Mouse (Mus musculus) embryonic facial prominence, embryonic 10.5 days (tissue): ENCODE results near the gene Pld4. TPM values are rescaled to one million over a fixed set of nuclear protein-coding genes. Genes with fewer than 3 reads are reported as not detected.

Experiments used
- DNase-seq: peaks from one replicate; pipeline ENCODE4 v3.0.0-alpha.2; 2017; ENCODE audit warnings: low spot score
- H3K27ac ChIP-seq: fragments of 300-500 bp; sonication (generic); replicated peaks from 2 replicates; pipeline ENCODE4 v1.5.1; 2016; ENCODE audit warnings: mild to moderate bottlenecking
- H3K27me3 ChIP-seq: fragments of 300-500 bp; sonication (generic); replicated peaks from 2 replicates; pipeline ENCODE4 v1.6.1; 2016; ENCODE audit warnings: low read depth, mild to moderate bottlenecking; ENCODE audit not compliant: poor library complexity, severe bottlenecking
- H3K36me3 ChIP-seq: fragments of 300-500 bp; sonication (generic); replicated peaks from 2 replicates; pipeline ENCODE4 v1.6.1; 2016; ENCODE audit warnings: mild to moderate bottlenecking, moderate library complexity
- H3K4me1 ChIP-seq: fragments of 300-500 bp; sonication (generic); 2 replicates; pipeline ENCODE4 v1.6.1; 2016
- H3K4me3 ChIP-seq: fragments of 300-500 bp; sonication (generic); 2 replicates; pipeline ENCODE4 v1.5.1; 2016; ENCODE audit warnings: mild to moderate bottlenecking, moderate library complexity
- H3K9me3 ChIP-seq: fragments of 300-500 bp; sonication (generic); 2 replicates; pipeline ENCODE4 v1.6.1; 2016; ENCODE audit warnings: mild to moderate bottlenecking
- WGBS: fragments of 180-500 bp; shearing (Covaris S2); methylation state at CpG from one replicate; pipeline ENCODE4 v1.1.7; 2016; 5-methylcytosine and 5-hydroxymethylcytosine counted together
- polyA plus RNA-seq: library from polyadenylated mRNA; unstranded; fragments of >200 nt; fragmentation: Nextera tagmentation; extraction: Ambion mirVana; gene quantifications from 2 replicates; pipeline ENCODE4 v1.2.1, GENCODE M21; 2016

Pld4 gene
- polyA plus RNA-seq, 1 experiment from 2014 or later = 4.6 TPM

DNA sequence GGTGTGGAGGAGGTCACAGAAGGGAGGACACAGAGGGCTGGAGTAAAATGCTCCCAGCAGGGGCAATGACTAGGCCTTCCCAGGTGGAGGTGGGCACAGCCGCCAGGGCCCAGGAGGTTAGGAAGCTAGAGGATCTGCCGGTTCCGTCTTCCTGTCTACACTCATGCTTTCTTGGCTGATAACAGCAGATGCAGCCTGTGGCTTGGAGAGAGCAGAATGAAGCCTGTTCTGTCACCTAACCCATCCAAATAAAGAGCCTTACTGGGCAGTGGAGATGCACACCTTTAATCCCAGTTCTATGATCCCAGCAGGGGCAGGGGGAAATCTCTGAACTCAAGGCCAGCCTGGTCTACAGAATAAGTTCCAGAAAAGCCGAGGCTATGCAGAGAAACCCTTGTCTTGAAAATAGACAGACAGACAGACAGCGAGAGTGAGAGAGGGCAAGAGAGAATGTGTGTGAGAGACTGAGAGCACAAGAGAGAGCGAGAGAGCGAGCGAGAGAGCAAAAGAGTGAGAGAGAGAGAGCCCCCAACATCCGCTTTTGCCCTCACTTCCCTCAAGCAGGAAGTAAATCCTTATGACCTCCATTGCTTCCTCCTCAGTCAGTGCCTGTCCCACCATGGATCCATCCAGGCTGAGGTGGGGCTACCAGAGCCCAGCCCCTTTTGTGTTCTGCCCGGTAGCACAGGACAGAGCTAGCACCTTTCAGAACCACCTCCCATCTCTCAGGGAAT lies 38.9 kb downstream of the Pld4 start:
- Histone ChIP-seq H3K27ac (no peak overlapping the region), H3K36me3 (no peaks in the 10 kb centered on the region), H3K4me1 (peaks cover 58% of the 10 kb centered on the region), H3K27me3 (peaks cover 71% of the 10 kb centered on the region), H3K4me3 (no peak overlapping the region), H3K9me3 (no peaks in the 10 kb centered on the region)
- DNase-seq = no peak
- WGBS = 80% methylated on average over 10 of the region's 10 CpGs

- Histone ChIP-seq H3K9me3 (no peaks in the 10 kb centered on the region), H3K27ac (no peak overlapping the region), H3K36me3 (no peaks in the 10 kb centered on the region), H3K4me3 (no peak overlapping the region), H3K4me1 (peaks cover 50% of the 10 kb centered on the region), H3K27me3 (peaks cover 71% of the 10 kb centered on the region)
- peak; percentile 78 for DNase-seq
- WGBS = 10% methylated on average over 4 of the region's 4 CpGs
These were observed 40.0 kb downstream of the Pld4 start for GRCm38 (mm10) chr12:112800476-112800875.

DNA sequence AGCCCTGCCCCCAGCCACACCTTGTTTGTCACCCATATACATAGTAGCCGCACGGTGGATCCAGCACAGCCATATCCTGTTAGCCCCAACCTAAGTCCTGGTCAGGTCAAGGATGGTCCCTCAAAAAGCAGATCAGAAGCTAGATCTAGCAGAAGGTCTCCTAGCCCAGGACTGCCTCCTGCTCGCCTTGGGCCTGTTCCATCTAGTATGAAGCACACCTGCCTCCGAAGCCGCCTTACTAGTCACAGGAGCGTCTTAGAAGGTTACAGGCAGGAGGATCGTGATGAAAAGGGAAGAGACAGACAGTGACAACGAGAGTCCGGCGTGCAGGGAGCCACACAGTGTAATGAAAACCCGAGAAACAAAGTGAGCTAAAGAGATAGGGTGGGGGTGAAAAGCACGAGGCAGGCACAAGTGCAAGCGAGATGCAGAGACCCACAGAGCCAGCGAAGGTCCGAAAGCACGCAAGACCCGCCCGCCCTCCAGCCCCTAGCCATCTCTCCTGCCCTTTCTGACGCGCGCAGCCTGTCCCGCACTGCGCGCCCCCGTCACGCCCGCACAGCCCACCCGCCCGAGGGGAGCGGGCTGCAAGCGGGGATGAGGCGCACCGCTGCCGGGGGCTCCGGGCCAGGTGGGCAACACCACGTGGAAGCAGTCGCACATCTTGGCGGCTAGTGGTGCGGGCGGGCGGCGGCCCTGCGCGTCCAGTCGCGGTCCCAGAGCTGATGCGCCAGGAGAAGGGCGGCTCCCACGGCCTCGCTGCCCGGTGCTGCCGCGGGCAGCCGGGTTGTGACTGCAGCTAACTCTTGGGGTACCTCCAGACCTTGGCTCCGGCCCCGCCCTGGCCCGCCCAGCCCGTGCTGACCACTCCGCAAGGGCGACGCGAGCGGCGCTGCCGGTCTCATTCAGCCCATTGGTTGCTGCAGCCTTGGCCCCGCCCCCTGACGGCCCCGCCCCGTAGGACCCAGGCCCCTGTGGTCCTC lies 41.7 kb downstream of the Pld4 start, which contains the start of gene Ahnak2:
Gene Ahnak2, minus strand, starts transcription at position 794 of the 983 bp plus-strand sequence.
- Histone ChIP-seq H3K9me3 (no peaks in the 10 kb centered on the region), H3K4me3 (peak within 1 kb of the TSS; percentile 67), H3K4me1 (peaks cover 37% of the 10 kb centered on the region), H3K27ac (peak within 1 kb of the TSS; percentile 53), H3K27me3 (peaks cover 77% of the 10 kb centered on the region), H3K36me3 (no peaks in the 10 kb centered on the region)
- DNase-seq = peak; percentile 91
- 3% methylated on average over 69 of the region's 69 CpGs for WGBS

GRCm38 (mm10) chr12:112802917-112803316 lies 42.5 kb downstream of the Pld4 start:
- DNase-seq = no peak
- Histone ChIP-seq H3K4me3 (peak overlapping the region; percentile 67), H3K4me1 (peaks cover 30% of the 10 kb centered on the region), H3K27me3 (peaks cover 72% of the 10 kb centered on the region), H3K9me3 (no peaks in the 10 kb centered on the region), H3K27ac (no peak overlapping the region), H3K36me3 (no peaks in the 10 kb centered on the region)
- WGBS = 26% methylated on average over 3 of the region's 3 CpGs

- WGBS = 64% methylated on average over 13 of the region's 13 CpGs
- DNase-seq = no peak
- Histone ChIP-seq H3K27ac (no peak overlapping the region), H3K36me3 (no peaks in the 10 kb centered on the region), H3K4me3 (no peak overlapping the region), H3K27me3 (peaks cover 62% of the 10 kb centered on the region), H3K9me3 (no peaks in the 10 kb centered on the region), H3K4me1 (peaks cover 38% of the 10 kb centered on the region)
These were observed 43.6 kb downstream of the Pld4 start for GRCm38 (mm10) chr12:112804046-112804445.

- 76% methylated on average over 6 of the region's 6 CpGs for WGBS
- no peak overlapping the region for H3K4me3 ChIP-seq
- H3K27me3 ChIP-seq = peaks cover 61% of the 10 kb centered on the region
- peaks cover 51% of the 10 kb centered on the region for H3K4me1 ChIP-seq
- H3K27ac ChIP-seq = no peak overlapping the region
- no peak for DNase-seq
- 0 out of 2 replicates have a peak, but pooled peaks cover under 1% of the 10 kb centered on the region for H3K36me3 ChIP-seq
- H3K9me3 ChIP-seq = no peaks in the 10 kb centered on the region
These were observed 45.6 kb downstream of the Pld4 start for GRCm38 (mm10) chr12:112806044-112806443.

- peaks cover 45% of the 10 kb centered on the region for H3K27me3 ChIP-seq
- H3K4me3 ChIP-seq = no peak overlapping the region; the same call in 1 of the 2 replicates
- no peak overlapping the region for H3K27ac ChIP-seq
- H3K4me1 ChIP-seq = peaks cover 36% of the 10 kb centered on the region
- DNase-seq = no peak
- no peaks in the 10 kb centered on the region for H3K9me3 ChIP-seq
- H3K36me3 ChIP-seq = peaks cover 18% of the 10 kb centered on the region
- 86% methylated on average over 4 of the region's 4 CpGs for WGBS
These were observed 47.3 kb downstream of the Pld4 start for GRCm38 (mm10) chr12:112807796-112808195.

- DNase-seq = no peak
- H3K9me3 ChIP-seq = no peaks in the 10 kb centered on the region
- H3K4me1 ChIP-seq = peaks cover 32% of the 10 kb centered on the region
- peak overlapping the region; percentile 78 for H3K4me3 ChIP-seq
- H3K27me3 ChIP-seq = peaks cover 41% of the 10 kb centered on the region
- peak overlapping the region; percentile 75 for H3K27ac ChIP-seq
- H3K36me3 ChIP-seq = peaks cover 22% of the 10 kb centered on the region
- WGBS = 67% methylated on average over 5 of the region's 5 CpGs
These were observed 47.7 kb downstream of the Pld4 start for GRCm38 (mm10) chr12:112808212-112808586.

- H3K27me3 ChIP-seq = peaks cover 38% of the 10 kb centered on the region
- peak within 1 kb of the TSS; percentile 75 for H3K27ac ChIP-seq
- H3K4me1 ChIP-seq = peaks cover 30% of the 10 kb centered on the region
- DNase-seq = peak; percentile 93
- H3K36me3 ChIP-seq = peaks cover 28% of the 10 kb centered on the region
- under 1% methylated on average over 64 of the region's 64 CpGs for WGBS
- no peaks in the 10 kb centered on the region for H3K9me3 ChIP-seq
- H3K4me3 ChIP-seq = peak within 1 kb of the TSS; percentile 78
These were observed 48.3 kb downstream of the Pld4 start, which contains the start of gene Clba1 for GRCm38 (mm10) chr12:112808587-112809364. TSS of gene Clba1 (plus strand) at chr12:112808937.

GRCm38 (mm10) chr12:112809641-112810040 lies 49.2 kb downstream of the Pld4 start:
- peaks cover 36% of the 10 kb centered on the region for H3K36me3 ChIP-seq
- H3K4me1 ChIP-seq = peaks cover 35% of the 10 kb centered on the region
- peak overlapping the region; percentile 78 for H3K4me3 ChIP-seq
- H3K9me3 ChIP-seq = no peaks in the 10 kb centered on the region
- 0 out of 2 replicates have a peak overlapping the region, but pooled peaks have one; percentile 69 for H3K27ac ChIP-seq
- 24% methylated on average over 8 of the region's 8 CpGs for WGBS
- DNase-seq = no peak
- peaks cover 38% of the 10 kb centered on the region for H3K27me3 ChIP-seq

DNA sequence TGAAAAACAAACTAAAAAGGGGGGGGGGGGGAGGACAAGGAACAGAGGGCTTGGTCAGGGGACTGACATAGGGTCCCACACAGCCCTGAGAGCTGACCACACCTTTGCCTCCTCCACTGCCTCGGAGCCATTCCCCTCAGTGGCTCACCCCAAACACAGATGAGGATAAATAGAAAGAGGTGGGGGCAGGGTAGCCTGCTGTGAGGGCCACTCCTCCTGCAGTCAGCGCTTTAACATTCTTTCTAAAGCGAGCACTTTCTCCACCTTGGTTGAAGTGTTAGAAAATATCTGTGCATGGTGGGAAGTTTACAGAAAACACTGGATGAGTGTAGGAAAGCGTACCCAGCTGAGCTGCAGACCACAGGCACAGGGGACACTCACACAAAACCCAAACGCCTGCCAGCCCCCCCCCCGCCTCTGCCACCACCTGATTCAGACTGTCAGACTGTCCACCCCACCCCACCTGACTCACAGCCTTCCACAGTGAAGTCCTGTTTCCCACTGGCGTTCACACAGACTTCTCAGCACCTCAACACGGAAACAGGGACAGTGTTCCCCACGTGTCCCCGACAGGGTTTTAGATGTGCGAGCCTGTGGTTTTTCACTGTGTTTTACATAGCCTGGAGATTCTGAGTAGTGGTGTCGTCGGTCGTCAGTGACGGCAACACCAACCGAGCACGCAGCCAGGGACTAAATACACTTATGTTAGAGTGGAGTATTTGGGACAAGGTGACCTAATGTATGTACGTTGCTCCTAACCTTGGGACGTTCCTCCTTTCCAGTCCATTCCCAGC lies 49.8 kb downstream of the Pld4 start:
- H3K4me1 ChIP-seq = peaks cover 37% of the 10 kb centered on the region
- 64% methylated on average over 19 of the region's 19 CpGs for WGBS
- H3K9me3 ChIP-seq = no peaks in the 10 kb centered on the region
- DNase-seq = no peak
- H3K27me3 ChIP-seq = peaks cover 36% of the 10 kb centered on the region
- peaks cover 43% of the 10 kb centered on the region for H3K36me3 ChIP-seq
- H3K27ac ChIP-seq = no peak overlapping the region
- peak overlapping the region; percentile 78 for H3K4me3 ChIP-seq
